Mouse (Mus musculus) thymus, postnatal 10 days (tissue): ENCODE measurements at regions not wholly inside any gene's neighbourhood (a gene's known extent, or its start where the extent isn't known, plus 50 kb on each side); places are given as distances from the start of the nearest gene placed in this dataset.

ENCODE experiments used
- DNase-seq, 2 experiments: peaks; one replicate each; pipeline ENCODE4 v3.0.0; 2021; ENCODE audit warnings: low spot score in 2 of 2

DNA sequence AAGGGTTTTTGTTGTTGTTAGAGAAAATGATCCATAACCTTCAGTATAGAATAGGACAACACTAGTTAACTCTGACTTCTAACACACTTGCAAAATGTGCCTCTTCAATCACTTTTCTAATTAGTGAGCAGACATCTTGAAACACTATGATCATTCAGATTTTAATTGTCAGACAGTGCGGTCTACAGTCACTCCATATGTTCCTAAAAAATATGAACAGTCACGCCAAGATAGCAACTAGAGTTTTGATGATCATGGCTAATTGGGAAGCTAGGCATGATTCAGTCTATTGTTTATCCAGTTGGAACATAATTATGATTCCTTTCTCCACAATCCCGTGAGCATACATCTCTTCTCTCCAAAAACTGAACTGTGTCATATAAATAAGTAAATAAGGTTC, 372.1 kb downstream of the Fam198b start:
- no peak for DNase-seq

- no peak for DNase-seq
These were observed 378.8 kb downstream of the Fam198b start for GRCm38 (mm10) chr3:80263095-80263494.

- DNase-seq: no peak
These were observed 400.3 kb downstream of the Fam198b start for GRCm38 (mm10) chr3:80284656-80285055.

GRCm38 (mm10) chr3:80285246-80285645, 400.9 kb downstream of the Fam198b start:
- DNase-seq: no peak

- no peak for DNase-seq
These were observed 409.2 kb downstream of the Fam198b start for GRCm38 (mm10) chr3:80293485-80293884.

- DNase-seq: no peak
These were observed 423.3 kb downstream of the Fam198b start for GRCm38 (mm10) chr3:80307632-80308031.

GRCm38 (mm10) chr3:80309931-80310330, 425.6 kb downstream of the Fam198b start:
- DNase-seq: no peak

- no peak for DNase-seq
These were observed 427.4 kb downstream of the Fam198b start for GRCm38 (mm10) chr3:80311689-80312088.

GRCm38 (mm10) chr3:80322291-80322690, 438.0 kb downstream of the Fam198b start:
- no peak for DNase-seq

DNA sequence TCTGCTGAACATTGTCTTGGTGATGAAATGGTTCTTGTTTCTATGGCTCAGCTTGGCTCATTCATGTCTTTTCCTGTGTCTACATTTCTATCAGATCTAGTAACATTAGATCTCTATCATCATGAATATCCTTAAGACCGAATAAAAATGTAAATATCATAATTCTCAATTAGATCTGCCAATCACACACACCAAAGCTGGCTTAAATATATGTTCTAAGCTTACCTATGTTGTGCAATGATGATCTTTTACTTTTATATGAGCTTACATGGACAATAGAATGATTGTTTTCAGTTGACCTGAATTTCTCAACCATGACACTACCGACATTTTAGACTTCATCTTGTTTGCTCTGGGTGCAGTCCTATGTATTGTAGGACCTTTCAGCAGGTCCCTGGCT, 440.4 kb downstream of the Fam198b start:
- no peak for DNase-seq

GRCm38 (mm10) chr3:80331776-80332175, 447.4 kb downstream of the Fam198b start:
- no peak for DNase-seq

DNA sequence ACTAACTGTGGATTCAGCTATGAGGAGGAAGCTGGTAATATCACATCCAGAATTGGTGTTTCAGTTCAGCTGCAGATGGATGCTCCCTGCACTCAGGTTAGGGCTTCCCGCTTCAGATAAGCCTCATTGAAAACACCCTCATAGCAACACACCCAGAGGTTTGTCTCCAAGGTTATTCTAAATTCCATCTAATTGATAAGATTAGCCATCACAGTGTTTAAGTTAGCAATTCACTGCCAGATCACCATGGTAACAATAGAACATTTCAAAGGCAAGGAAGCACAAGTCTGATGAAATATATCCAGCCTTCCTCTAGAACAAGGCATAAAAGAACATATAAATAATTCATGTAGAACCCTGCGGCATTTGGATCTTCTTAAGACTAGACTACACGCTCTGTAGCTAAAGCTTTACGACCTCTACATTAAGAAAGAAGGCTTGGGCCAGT, 450.1 kb downstream of the Fam198b start:
- DNase-seq: no peak

GRCm38 (mm10) chr3:80336123-80336674, 451.9 kb downstream of the Fam198b start:
- DNase-seq: no peak

DNA sequence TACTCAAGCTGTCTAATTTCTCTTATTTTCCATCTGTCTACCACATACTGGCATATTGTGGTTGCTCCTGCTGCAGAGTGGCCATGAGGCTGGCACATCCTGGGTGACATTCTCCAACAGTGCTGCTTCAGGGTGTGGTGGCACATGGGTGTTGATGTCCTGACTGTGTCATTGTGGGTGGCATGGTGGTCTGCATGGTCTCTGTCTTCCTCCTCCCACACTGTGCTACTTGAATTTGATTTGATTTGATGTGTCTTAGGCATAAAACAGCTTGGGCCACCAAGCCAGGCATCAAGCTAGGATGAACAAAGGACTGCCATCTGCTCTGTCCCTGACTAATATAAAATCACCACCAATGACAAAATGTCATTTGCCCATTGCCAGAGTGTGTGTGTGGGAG, 434.7 kb downstream of the Gria2 start:
- no peak for DNase-seq

DNA sequence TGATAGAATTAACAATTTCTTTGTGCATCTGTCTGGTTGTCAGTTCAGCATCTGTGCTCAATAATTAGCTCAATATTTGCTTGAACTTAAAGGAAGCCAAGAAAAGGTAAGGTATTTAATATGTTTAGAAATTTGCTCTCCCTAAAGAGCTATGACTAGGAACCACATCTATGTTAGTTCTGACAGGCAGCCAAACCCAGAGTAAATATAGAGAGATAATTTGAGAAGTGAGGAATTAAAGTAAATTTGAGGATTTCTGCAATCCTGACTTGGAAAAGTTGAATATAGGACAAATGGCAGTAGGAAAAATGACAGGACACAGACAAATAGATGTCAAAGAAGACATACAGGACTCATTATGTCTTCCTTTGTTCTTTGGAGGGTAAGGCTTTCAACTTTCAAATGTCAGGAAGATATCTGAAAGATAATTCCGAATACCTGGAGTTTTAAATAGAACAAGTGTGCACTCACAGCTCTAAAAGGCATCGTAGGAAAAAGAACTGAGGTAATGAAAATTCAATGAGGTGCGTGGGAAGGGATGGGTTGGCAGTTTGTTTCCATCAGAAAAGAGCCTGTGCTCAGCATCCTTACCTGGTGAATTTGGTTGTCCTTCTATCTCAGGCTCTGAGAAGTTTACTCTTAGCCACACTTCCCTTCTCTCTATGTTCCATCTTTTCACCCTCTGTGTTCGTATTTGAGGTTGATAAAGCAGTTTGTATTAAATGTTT, 433.3 kb downstream of the Gria2 start:
- no peak for DNase-seq

DNA sequence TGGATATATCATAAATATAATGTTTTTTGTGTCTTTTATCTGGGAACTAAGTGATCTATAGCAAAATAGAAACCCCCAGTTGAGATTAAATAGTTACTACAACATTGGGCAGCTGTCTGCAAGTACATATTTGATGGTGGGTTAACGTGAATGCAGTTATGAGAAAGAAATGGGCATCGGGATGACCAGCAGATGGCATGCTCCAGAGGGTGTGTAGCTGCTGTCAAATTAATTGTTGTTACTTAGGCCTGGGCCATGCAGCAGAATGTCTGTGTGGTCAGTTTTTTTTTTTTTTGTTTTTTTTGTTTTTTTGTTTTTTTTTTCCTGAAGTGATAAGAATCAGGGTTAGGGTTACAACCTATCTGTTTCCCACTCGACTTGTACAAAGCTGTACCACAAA, 430.2 kb downstream of the Gria2 start:
- DNase-seq: no peak

GRCm38 (mm10) chr3:80385986-80386385, 416.6 kb downstream of the Gria2 start:
- no peak for DNase-seq

GRCm38 (mm10) chr3:80396240-80396639, 406.4 kb downstream of the Gria2 start:
- DNase-seq: no peak

GRCm38 (mm10) chr3:80420453-80420852, 382.2 kb downstream of the Gria2 start:
- DNase-seq: no peak

DNA sequence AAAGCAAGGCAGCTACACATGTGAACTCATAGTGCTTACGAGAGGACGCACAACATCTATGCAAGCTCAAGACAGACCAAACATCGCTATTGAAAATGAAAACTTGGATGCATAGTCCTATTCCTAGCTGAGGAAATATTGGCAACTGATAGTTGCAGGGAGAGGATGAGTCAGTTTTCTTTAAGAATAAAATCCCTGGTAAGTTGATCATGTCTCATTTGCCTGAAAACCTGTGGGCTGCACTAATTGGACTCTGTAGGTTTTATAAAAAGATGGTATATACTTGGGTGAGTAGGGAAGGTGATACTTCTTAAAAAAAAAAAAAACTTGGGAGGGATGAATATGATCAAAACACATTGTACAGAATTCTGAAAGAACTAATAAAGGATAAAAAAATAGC, 381.2 kb downstream of the Gria2 start:
- DNase-seq: no peak

DNA sequence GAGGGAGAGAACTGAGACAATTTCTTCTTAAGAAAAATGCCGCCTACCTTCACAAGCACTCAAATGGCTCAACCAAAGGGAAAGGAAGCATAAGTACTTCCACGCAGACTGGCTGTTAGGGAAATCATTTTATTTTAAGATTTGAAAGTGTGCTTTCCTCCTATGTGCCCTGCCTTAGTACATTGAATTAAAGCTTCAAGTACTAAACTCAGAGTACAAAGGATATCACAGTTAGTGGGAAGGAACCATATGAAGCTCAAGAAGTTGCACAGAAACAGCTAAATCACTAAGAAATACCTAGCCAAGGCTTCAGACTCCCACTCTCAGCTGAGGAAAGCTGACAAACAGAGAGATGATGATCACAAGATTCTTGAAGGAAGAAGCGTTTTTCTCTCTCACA, 380.5 kb downstream of the Gria2 start:
- no peak for DNase-seq

GRCm38 (mm10) chr3:80422646-80423045, 380.0 kb downstream of the Gria2 start:
- no peak for DNase-seq
